Mouse (Mus musculus): ENCODE data around the gene Kidins220.
A peak's percentile ranks its signal among the peaks of the same experiment; 100 is the strongest.

Kidins220 gene

GRCm38 (mm10) chr12:25027416-25027815, 52.7 kb downstream of the Kidins220 start:
- DNase-seq: no peak

- DNase-seq: no peak
Measured at GRCm38 (mm10) chr12:25033662-25034337, 59.1 kb downstream of the Kidins220 start.

- no peak for DNase-seq
Measured at GRCm38 (mm10) chr12:25034338-25034953, 59.7 kb downstream of the Kidins220 start.

GRCm38 (mm10) chr12:25036024-25036423, 61.3 kb downstream of the Kidins220 start:
- no peak for DNase-seq

- no peak for DNase-seq
Measured at GRCm38 (mm10) chr12:25037222-25037621, 62.5 kb downstream of the Kidins220 start.

- no peak for DNase-seq
Measured at GRCm38 (mm10) chr12:25037681-25038472, 63.2 kb downstream of the Kidins220 start.

GRCm38 (mm10) chr12:25044056-25044455, 69.3 kb downstream of the Kidins220 start:
- DNase-seq: no peak

- DNase-seq: no peak
Measured at GRCm38 (mm10) chr12:25044579-25044978, 69.9 kb downstream of the Kidins220 start.

- DNase-seq: no peak
Measured at GRCm38 (mm10) chr12:25049253-25049652, 74.5 kb downstream of the Kidins220 start.

GRCm38 (mm10) chr12:25054511-25054910, 79.8 kb downstream of the Kidins220 start:
- DNase-seq: no peak

- DNase-seq: peak; percentile 18 to 46
Measured at GRCm38 (mm10) chr12:25054963-25055362, 80.2 kb downstream of the Kidins220 start.

- no peak for DNase-seq
Measured at GRCm38 (mm10) chr12:25059487-25060200, 84.9 kb downstream of the Kidins220 start.

- no peak for DNase-seq
Measured at GRCm38 (mm10) chr12:25060901-25061300, 86.2 kb downstream of the Kidins220 start.

GRCm38 (mm10) chr12:25062264-25062663, 87.5 kb downstream of the Kidins220 start:
- no peak for DNase-seq

- DNase-seq: no peak
Measured at GRCm38 (mm10) chr12:25073374-25073773, 98.6 kb downstream of the Kidins220 start.

- no peak for DNase-seq
Measured at GRCm38 (mm10) chr12:25074344-25074743, 99.6 kb downstream of the Kidins220 start.

GRCm38 (mm10) chr12:25083260-25084178, 108.8 kb downstream of the Kidins220 start:
- DNase-seq: no peak

- DNase-seq: no peak
Measured at GRCm38 (mm10) chr12:25086966-25087365, 112.2 kb downstream of the Kidins220 start.

GRCm38 (mm10) chr12:25089433-25089832, 114.7 kb downstream of the Kidins220 start:
- no peak for DNase-seq

GRCm38 (mm10) chr12:25092027-25092704, 117.4 kb downstream of the Kidins220 start:
- DNase-seq: peak; percentile 67

- DNase-seq: peak; percentile 43 to 66
Measured at GRCm38 (mm10) chr12:25092751-25093211, 118.1 kb downstream of the Kidins220 start.

All from thymus, adult 18-20 months (tissue).